Mouse (Mus musculus) adrenal gland, adult 2 months (tissue): ENCODE data around the gene Dcpp1. TPM values are rescaled to one million over a fixed set of nuclear protein-coding genes. Genes with fewer than 3 reads are reported as not detected.
"Not testable (repeated sequence)": the region's sequence is repeated elsewhere in the genome, so short reads cannot be mapped to it uniquely, and the experiment has no call there.

Experiments
- DNase-seq: peaks from one replicate; pipeline ENCODE4 v3.0.0; 2021
- long read RNA-seq: library from polyadenylated mRNA; stranded (forward); transcript quantifications from one replicate; pipeline ENCODE4 v2.0.0, GENCODE M21; 2021
- polyA plus RNA-seq: library from polyadenylated mRNA; depleted of rRNA; stranded (reverse); fragments of >200 nt; gene quantifications from 2 replicates; pipeline ENCODE4 v1.2.3, GENCODE M21; 2012; rRNA removed
- total RNA-seq, 2 experiments: library from RNA; stranded (reverse); gene quantifications; 2 replicates each; pipeline ENCODE4 v1.2.3; 2021

Dcpp1 gene
- total RNA-seq (not detected), polyA plus RNA-seq (not detected in 2 replicates)
- long read RNA-seq: 0 reads

DNA sequence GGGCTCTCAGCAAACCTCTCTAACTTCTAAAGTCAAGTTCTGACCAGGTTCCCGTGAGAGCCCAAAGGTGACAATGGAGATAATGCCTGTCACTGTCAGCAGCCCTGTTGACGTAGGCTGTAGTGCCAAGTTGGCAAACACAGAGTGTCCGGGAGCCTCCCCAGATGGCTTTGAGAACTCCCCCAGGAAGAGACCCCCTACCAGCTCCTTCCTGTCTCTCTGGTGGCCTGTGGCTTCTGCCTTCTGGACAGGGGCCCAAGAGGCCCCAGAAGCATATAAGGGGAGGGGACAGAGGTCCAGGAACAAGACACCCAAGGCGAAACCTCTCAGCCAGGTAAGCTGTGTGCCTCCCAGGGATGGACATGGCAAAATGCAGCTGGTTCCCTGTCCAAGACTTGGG is at the start of gene Dcpp1, which contains the start of gene Dcpp2:
Gene Dcpp1, plus strand, starts transcription at position 301 of the 400 bp plus-strand sequence.
Gene Dcpp2, plus strand, starts transcription at position 305 of the 400 bp plus-strand sequence.
- DNase-seq: not testable (repeated sequence)

DNA sequence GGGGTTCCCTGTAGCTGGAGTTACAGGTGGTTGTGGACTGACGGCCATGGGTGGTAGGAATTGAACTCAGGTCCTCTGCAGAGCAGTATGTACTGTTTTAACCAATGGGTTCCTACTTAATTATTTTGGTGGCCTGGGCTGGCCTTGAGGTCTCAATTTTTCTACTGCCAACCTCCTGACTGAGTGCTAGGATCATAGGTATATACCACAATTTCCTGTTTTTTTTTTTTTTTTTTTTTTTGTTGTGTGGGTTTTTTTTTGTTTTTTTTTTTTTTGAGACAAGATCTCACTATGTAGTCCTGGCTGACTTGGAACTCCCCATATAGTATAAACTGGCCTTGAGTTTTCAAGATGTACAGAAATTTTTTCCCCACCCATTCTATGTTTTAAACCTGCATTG is 49.5 kb upstream of the Dcpp1 start:
- no peak for DNase-seq

DNA sequence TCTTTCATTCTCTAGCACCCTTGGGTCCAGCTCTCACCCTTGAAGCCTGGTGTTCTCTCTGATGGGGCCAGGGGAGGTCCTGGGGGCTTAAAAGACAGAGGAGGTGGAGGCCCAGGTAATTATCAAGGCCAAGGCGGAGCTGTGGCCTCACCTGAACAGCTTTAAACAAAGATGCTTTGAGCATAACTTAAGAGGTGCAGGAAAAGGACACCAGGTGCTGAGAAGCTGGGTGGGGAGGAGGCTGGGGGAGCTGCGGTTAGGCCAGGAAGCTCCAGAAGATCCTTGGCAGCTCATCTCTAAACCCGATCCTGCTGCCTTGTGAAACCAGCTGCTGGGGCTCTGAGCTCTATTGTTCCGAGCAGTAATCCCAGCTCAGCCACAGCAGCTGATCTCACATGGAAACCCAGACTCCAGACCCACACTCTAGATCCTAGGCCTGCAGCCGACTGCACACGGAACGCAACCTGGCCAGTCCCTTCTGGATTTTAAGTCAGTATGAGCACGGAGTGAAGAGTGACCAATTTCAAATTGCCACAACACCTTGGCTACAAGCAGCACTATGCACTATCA is 44.6 kb upstream of the Dcpp1 start, which contains the start of gene Prss33:
Gene Prss33, minus strand, starts transcription at position 51 of the 570 bp plus-strand sequence.
- no peak for DNase-seq

DNA sequence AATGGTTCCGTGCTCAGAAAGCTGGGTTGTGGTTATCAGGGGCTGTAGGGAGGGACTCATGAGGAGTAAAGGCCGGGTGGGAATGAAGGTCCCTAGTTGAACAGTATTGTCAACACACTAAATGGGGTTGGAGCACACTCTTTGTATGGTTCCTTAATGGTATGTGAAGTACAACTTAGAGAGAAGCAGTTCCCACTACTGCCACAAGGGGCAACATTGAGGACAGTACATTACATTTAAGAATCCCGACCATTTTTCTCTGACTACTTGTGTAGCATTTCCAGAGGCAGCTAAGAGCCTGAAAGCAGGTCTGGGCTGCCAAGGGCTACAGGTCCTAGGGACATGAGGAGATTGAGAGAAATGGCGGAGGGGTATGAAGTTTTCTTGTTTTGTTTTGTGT is 39.5 kb upstream of the Dcpp1 start:
- no peak for DNase-seq

DNA sequence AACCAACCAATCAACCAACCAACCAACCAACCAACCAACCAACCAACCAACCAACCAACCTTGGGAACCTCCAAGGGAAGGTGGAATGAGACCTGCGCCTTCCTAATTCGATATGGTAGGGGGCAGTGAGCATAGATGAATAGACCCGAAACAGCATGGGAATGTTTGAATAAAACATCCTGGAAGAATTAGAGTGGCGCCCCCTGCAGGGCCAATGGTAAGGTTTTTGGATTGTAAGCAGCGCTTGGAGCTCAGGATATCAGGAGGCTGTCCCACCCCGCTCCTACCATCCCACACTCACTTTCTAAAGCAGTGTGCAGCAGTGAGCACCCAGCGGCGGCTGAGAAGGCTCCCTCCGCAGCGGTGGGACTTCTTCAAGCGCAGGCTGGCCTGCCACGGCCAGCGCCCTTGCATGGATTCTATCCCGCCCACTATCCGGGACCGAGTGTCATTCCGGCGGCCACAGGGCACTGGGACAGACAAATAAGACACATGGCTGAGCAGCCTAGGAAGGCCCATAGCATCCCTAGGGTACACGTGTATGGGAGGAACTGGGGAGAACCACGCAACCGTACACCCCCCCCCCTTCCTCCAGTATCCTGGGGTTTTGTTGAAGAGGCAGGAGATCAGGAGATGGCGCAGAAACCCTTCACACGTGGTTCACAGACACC is 37.4 kb upstream of the Dcpp1 start:
- no peak for DNase-seq

DNA sequence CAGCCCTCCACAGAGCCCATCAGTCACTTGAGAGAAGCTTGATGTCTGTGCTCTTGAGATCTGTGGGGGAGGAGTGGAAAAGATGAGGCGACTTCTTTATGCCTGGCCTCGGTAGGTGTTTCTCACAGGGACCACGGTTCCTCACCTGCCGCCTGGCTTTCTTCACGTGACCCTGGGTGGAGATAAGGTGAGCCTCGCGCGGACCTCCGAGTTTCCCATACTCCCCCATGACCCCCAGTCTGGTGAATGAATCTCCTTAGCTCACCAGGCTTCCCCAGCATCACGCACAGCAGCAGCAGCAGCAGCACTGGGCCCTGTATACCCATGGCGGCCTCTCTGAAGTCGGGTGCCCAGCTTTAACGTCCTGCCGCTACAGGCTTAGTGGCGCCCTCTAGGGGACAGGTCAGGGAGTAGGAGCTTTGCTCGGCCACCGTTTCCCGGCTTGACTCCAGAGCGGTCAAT is 36.8 kb upstream of the Dcpp1 start, which contains the start of the genes Prss32 and Prss41:
Gene Prss32, plus strand, starts transcription at position 44 of the 462 bp plus-strand sequence.
Gene Prss41, minus strand, starts transcription at position 361 of the 462 bp plus-strand sequence.
- DNase-seq: peak; percentile 65

DNA sequence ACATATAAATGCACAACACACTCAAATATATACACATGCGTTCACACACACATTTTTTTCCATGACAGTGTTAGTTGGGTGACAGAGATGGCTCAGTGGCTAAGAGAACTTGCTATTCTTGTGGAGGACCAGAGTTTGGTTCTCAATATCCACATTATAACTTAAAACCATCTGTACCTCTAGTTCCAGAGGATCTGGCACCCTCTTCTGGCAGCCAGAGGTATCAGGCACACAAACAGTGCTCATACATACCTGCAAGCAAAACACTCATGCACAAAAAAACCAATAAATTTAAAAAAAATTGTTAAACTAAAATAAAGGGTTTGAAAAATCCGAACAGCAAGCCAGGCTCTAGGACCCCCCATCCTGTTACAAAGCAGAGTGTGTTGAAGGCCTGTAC is 30.6 kb upstream of the Dcpp1 start:
- DNase-seq: no peak

DNA sequence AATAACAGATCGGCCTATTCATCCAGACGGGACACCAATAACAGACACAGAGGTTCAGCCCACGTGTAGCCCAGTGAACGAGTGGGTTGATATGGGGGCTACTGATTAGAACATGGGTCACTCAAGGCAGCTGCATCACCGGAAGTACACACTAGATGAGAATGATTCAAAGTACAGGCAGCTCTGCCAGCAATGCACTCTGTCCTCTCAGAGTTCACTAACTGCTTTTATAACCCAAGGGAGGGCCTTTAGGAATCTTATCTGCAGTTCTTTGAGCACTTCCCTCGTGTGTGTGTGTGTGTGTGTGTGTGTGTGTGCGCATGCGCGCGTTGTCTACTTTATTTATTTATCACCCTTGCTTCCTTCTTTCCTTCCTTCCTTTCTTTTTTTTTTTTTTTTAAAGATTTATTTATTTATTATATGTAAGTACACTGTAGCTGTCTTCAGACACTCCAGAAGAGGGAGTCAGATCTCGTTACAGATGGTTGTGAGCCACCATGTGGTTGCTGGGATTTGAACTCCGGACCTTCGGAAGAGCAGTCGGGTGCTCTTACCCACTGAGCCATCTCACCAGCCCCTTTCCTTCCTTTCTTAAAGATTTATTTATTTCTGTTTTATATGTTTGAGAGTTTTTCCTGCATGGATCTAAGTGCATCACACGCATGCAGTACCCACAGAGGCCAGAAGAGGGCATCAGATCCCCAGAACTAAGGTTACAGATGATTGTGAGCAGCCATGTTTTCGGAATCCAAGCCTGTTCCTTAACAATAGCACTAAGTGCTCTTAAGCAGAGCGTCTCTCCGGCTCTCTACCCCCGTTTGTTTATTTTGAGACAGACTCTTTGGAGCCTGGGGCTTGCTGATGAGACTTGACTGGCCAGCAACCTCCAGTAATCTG is 29.6 kb upstream of the Dcpp1 start:
- DNase-seq: peak; percentile 44

DNA sequence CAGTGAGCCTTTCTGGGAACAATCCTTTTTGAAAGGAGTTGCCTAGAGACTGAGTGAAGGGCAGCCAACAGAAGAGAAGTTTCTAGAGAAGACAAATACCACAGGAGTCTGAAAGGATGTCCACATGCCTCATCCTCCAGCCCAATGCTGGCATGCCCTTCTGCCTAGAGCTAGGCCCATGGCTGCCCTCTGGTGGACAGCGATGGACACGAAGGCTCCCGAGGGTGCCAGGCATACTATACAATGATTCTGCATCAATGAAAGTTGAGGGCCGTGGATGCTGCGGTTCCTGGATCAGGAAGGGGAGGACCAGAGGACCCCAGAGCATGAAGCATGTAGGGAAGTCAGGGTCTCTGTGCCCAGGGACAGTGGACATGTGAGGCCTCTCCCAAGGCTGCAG is 27.4 kb upstream of the Dcpp1 start:
- DNase-seq: peak; percentile 61

DNA sequence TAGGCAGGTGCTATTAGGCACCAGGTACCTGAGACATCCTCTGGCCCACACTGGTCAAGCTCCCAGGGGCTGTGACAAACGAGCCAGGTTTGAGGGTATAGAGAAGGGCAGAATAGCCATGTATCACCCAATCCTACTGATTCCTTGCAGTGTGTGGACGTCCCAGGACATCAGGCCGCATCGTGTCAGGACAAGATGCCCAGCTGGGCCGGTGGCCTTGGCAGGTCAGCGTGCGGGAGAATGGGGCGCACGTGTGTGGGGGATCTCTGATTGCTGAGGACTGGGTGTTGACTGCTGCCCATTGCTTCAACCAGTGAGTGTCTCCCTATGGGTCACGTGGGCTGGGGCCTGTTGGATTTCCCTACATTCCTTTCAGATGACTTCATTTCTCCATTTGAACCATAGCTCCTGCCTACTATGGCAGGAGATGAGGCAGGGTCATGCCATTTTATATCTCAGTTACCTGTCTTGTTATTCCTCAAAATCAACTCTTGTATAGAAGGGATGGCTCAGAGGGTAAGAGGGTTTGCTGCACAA is 26.4 kb upstream of the Dcpp1 start:
- no peak for DNase-seq

DNA sequence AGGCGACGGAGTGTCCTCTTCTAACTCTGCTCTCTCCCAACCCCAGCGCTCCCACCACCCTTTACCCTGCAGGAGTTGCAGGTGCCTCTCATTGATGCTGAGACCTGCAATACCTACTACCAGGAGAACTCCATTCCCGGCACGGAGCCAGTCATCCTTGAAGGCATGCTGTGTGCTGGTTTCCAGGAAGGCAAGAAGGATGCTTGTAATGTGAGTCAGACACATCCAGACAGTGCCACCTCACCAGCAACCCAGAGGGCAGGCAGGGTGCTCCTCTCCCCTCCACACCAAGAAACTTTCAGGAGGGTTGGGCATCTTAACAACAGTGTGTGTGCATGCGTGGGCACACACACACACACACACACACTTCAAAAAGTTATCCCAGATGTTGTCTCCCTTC is 23.5 kb upstream of the Dcpp1 start:
- DNase-seq: no peak

DNA sequence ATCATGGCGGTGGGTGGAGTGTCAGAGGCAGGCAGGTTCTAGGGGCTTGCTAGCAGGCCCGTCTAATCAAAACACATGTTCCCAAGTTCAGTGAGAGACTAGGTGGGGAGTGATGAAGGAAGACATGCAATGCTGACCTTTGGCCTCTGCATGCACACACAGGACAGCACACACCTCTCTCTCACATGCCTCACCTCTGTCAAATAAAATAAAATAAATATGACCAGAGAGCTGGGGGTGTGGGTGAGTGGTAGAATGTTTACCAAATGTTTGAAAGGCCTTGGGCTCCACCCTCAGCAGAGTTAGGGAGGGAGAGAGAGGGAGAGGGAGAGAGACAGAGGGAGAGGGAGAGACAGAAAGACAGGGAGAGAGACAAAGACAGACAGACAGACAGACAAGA is 22.8 kb upstream of the Dcpp1 start:
- no peak for DNase-seq

DNA sequence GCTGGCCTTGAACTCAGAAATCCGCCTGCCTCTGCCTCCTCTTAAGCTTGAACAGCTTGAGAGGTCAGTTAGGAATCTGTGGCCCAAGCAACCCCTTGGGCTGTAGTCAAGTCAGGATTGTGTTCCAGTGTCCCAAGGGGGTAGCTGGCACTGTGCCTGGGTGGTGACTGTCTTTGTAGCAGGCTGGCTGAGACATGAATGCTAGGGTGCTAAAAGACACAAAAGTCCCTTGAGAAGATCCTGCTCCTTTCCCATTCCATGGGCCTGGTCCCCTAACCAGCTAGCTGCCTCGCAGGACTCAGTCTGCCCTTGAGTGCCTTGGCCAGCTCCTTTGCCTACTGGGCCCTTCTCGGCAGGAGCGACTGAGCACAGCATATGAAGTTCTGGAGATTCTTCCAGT is 17.8 kb upstream of the Dcpp1 start:
- no peak for DNase-seq

DNA sequence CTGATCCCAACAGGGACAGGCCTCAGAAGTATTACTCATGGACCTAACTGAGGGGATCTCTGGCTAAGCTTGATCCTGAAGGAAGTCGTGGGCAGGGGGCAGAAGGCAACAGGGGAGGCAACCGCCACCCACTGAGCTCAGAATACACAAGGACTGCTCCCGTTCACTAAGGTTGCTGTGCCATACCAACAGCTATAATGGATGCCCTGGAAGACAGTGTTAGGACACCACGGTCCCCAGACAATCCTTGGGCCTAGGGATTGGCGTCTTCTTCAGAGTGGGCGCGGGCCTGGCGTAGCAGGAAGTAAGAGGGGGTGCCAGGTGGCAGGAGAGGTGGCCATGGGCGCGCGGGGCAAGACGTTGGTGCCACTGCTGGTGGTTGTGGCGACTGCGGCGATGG is 12.9 kb upstream of the Dcpp1 start, which contains the start of gene Prss21:
Gene Prss21, plus strand, starts transcription at position 301 of the 400 bp plus-strand sequence.
- no peak for DNase-seq

DNA sequence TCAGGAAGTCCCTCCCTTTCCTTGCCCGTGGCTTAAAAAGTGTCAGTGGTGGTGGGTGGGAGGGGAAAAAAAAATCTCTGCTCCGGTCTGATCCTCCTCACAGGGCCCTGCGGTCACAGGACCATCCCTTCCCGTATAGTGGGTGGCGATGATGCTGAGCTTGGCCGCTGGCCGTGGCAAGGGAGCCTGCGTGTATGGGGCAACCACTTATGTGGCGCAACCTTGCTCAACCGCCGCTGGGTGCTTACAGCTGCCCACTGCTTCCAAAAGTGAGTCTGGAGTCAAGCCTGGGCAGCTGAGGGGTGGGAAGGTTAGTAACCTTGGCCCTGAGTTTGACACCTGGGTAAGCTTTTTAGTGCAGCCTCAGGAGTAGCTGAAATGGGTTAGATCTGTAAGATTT is 12.2 kb upstream of the Dcpp1 start:
- peak; percentile 35 for DNase-seq

DNA sequence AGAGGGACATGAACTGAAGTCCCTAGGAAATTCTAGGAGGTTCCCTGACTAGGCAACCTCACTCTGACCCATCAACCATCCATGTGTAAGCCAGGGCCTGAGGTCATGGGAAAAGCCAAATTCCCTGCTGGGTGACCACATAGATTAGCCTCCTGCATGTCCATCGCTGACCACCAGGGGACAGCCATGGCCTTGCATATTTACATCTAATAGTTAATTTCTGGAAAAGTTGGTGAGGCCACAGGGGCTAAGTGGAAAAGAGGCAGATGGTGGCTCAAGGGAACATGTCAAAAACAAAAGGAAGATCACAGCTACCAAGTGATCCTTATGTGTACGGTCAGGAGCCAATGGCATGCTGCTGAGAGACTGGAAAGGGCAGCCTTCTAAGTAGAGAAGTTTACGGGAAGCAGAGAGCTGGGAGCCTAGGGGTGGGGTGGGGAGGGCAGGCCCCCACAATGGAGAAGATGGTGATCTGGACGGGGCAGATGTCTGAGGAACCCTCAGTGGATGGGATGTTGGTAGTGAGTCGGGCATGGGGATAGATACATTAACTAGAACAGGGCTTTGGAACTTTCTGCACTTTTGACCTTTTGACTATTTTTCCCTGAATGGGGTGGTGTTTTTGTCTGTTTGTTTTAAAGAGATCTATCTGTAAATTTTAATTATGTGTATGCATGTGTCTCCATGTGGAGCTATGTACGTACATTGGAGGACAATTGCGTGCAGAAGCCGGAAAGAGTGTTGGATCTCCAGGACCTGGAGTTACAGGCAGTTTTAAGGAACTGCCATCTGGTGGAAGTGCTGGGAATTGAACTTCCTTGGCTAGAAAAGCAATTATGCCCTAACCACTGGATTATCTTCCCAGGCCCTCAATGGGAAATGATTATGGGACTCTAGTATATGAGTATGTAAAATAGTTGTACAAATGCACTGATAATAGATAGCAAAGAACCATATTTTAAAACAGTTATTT is 6.5 kb upstream of the Dcpp1 start:
- peak; percentile 40 for DNase-seq

DNA sequence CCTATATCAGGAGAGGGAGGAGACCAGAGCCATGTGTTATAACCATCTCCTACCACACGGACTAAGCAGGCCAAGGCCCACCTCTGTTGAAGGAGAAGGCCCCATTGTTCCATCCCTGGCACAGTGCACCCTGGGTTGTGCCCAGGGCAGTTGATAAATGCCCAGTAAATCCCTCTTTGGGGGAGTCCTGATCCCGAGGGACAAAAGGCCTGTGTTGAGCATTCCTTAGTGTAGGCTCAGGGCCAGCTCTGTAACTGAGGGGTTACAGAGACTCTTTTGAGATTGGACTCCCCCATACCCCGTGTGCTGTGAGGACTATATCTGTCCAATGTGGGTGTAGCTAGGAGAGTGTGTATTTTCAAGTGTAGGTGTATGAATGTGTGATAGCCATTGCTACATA is 3.9 kb upstream of the Dcpp1 start:
- no peak for DNase-seq

DNA sequence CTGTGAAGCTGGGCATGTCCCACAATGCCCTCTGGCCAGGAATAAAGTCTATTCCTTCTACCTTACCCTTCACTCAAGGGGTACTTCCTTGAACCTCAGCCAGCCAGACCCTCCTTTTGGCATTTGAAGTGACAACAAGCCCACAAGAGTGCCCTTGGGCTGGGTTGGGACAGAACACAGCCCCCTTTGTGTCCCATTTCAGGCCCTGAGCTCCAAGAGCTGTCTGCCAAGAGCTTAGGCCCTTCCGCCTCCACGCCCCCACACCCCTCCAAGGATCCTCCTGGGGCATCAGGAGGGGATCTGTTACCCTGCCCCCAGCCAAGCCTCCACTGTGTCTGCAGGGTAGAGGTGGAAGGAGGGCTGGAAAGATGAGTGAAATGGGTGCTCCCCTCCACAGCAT is 3.5 kb upstream of the Dcpp1 start:
- DNase-seq: no peak

DNA sequence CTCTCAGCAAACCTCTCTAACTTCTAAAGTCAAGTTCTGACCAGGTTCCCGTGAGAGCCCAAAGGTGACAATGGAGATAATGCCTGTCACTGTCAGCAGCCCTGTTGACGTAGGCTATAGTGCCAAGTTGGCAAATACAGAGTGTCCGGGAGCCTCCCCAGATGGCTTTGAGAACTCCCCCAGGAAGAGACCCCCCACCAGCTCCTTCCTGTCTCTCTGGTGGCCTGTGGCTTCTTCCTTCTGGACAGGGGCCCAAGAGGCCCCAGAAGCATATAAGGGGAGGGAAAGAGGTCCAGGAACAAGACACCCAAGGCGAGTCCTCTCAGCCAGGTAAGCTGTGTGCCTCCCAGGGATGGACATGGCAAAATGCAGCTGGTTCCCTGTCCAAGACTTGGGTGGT is 36.5 kb downstream of the Dcpp1 start, which contains the start of gene Dcpp3:
Gene Dcpp3, plus strand, starts transcription at position 301 of the 400 bp plus-strand sequence.
- DNase-seq: not testable (repeated sequence)

DNA sequence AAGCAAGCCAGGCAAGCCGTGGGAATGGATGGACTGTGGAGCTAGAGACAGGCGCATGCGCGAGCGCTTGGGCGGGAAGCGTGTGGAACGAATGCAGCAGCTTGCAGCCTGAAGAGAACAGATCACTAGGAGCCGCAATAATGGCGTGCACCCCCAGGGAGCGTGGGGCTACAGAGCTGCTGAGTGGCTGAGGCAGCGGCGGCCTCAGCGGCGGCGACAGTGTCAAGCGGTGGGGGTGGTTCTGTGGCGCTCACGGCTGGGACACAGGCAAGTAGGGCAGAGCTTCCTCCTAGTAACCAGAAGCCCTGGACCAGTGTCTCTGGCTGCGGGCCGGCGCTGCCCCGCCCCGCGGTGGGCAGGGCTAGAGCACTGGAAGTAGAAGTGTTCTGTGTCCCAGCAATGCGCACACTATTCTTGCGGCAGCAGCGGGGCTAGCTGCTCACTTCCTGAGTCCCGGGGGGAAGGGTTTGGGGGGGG is 43.9 kb downstream of the Dcpp1 start:
- DNase-seq: peak; percentile 96

DNA sequence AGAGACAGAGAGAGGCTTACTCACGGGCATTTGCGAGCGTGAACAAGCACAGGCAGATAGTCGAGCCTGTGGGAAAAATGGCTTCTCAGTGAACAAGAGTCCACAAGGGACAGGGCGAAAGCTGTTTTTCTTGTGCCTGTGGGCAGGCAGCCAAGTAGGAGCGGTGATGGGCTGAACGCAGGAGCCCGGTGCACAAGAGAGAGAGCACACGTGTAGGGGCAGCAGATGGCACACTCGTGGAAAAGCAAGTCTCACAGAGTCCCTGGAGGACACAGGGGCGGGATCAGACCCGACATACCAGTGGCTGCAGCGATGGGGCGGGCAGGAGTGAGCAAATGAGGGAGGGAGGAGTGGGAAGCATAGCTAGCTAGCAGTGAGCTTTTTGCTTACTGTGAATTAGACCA is 44.4 kb downstream of the Dcpp1 start:
- peak; percentile 76 for DNase-seq
